Mouse (Mus musculus): ENCODE data around the gene Sh3kbp1.

DNA sequence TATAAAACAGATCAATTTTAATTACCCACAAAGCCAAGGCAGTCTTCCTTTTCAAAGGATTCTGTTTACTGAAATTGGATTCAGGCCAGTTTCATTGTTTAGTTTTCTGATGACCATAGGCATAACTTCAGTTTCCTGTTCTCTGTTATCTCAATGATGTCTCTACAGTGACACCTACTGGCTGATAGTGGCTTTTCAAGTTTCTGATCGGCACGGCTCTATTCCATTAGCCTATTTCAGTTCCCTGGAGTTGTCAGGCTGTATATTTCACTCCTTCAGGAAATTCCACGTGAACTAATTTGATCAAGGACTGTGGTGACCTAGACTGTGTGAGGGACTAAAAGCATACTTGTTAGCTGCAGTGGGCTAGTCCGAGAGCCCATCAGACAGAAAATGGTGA lies 336.2 kb downstream of the Sh3kbp1 start:
- TF ChIP-seq CTCF (IDR thresholded peaks at IDR 0.05; ENCODE audit: low read depth) (peak; percentile 55), EP300 (IDR thresholded peaks at IDR 0.05; ENCODE audit: low read depth) (no peak)

Measured in heart, postnatal 0 days (tissue).